Mouse (Mus musculus): ENCODE measurements around the gene Zfp987.
"Not testable (repeated sequence)": the region's sequence is repeated elsewhere in the genome, so short reads cannot be mapped to it uniquely, and the experiment has no call there.

DNA sequence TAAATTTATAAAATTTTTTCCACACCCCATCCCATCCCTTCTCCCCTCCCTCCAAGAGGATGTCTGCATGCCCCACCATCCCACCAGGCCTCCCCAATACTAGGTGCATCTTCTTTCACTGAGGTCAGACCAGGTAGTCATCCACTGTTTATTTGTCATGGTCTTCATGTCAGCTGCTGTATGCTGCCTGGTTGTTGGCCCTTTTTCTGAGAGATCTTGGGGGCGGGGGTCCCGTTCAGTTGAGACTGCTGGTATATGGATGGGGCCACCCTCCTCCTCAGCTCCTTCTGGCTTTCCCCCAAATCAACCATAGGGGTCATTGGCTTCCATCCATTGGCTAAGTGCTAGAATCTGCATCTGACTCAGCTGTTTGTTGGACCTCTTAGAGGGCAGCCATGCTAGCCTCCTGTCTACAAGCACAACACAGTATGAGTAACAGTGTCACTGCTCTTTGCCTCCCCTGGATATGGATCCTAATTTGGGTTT, 71.7 kb downstream of the Zfp987 start:
- TF ChIP-seq CTCF, EP300 (IDR thresholded peaks at IDR 0.05; ENCODE audit: low read depth): not testable (repeated sequence)
